Mouse (Mus musculus) liver, embryonic 14.5 days (tissue): ENCODE measurements around the gene Zc3h12c. TPM values are rescaled to one million over a fixed set of nuclear protein-coding genes. Genes with fewer than 3 reads are reported as not detected.
A peak's percentile ranks its signal among the peaks of the same experiment; 100 is the strongest.

Experiments
- ATAC-seq: fragments of 200-750 bp; cut with Nextera tagmentation; 2 replicates; pipeline ENCODE4 v1.8.0; 2017; ENCODE audit warnings: moderate number of reproducible peaks, mild to moderate bottlenecking, moderate library complexity; ENCODE audit not compliant: insufficient read depth
- DNase-seq, 3 experiments: peaks; one replicate each; pipeline ENCODE4 v3.0.0-alpha.2; 2012 to 2013; ENCODE audit warnings: low read depth in 3 of 3, low spot score in 3 of 3
- H3K27ac ChIP-seq: fragments of 300-500 bp; sonication (generic); 2 replicates; pipeline ENCODE4 v1.5.1; 2014; ENCODE audit warnings: moderate library complexity, mild to moderate bottlenecking, control low read depth, inconsistent platforms
- H3K27me3 ChIP-seq: fragments of 300-500 bp; sonication (generic); 2 replicates; pipeline ENCODE4 v1.6.1; 2014; ENCODE audit warnings: mild to moderate bottlenecking, low read length, moderate library complexity; ENCODE audit not compliant: control insufficient read depth, insufficient read depth
- H3K36me3 ChIP-seq: fragments of 300-500 bp; sonication (generic); replicated peaks from 2 replicates; pipeline ENCODE4 v1.6.1; 2014; ENCODE audit warnings: low read depth; ENCODE audit not compliant: control insufficient read depth, insufficient read depth
- H3K4me1 ChIP-seq, 2 experiments: fragments of 200-500 bp in 1 of 2; fragments of 300-500 bp in 1 of 2; sonication (generic) in 1 of 2; replicated peaks; 2 replicates each; pipeline ENCODE4 v1.6.1; 2012 to 2014; ENCODE audit warnings: antibody characterized with exemption in 1 of 2, inconsistent platforms in 1 of 2, low read length in 1 of 2; ENCODE audit not compliant: control insufficient read depth in 2 of 2, insufficient read depth in 2 of 2
- H3K4me2 ChIP-seq: fragments of 300-500 bp; sonication (generic); 2 replicates; pipeline ENCODE4 v1.6.1; 2014; ENCODE audit warnings: low read depth, mild to moderate bottlenecking, control low read depth, moderate library complexity
- H3K4me3 ChIP-seq, 2 experiments: fragments of 200-500 bp in 1 of 2; fragments of 300-500 bp in 1 of 2; sonication (generic) in 1 of 2; 2 replicates each; pipeline ENCODE4 v1.5.1; 2012 to 2014; ENCODE audit warnings: low read depth in 2 of 2, low read length in 2 of 2, mild to moderate bottlenecking in 2 of 2, control low read depth in 1 of 2, inconsistent platforms in 1 of 2, moderate library complexity in 1 of 2; ENCODE audit not compliant: insufficient read depth in 1 of 2
- H3K9ac ChIP-seq: fragments of 300-500 bp; sonication (generic); replicated peaks from 2 replicates; pipeline ENCODE4 v1.6.1; 2014; ENCODE audit warnings: mild to moderate bottlenecking, control low read depth, moderate library complexity
- H3K9me3 ChIP-seq: fragments of 300-500 bp; sonication (generic); 2 replicates; pipeline ENCODE4 v1.6.1; 2016; ENCODE audit warnings: low read length, mixed read lengths; ENCODE audit not compliant: control insufficient read depth
- CTCF ChIP-seq: IDR thresholded peaks from 2 replicates; pipeline ENCODE4 v1.5.1; 2016; ENCODE audit warnings: antibody characterized with exemption, low read depth, control low read depth
- EP300 ChIP-seq: IDR thresholded peaks from 2 replicates; pipeline ENCODE4 v1.6.1; 2016; ENCODE audit warnings: antibody characterized with exemption, low read depth
- WGBS: fragments of 180-500 bp; shearing (Covaris S2); extraction: QIAGEN DNeasy Blood & Tissue Kit; methylation state at CpG from one replicate; pipeline ENCODE4 v1.1.7; 2014; ENCODE audit not compliant: insufficient replicate concordance; 5-methylcytosine and 5-hydroxymethylcytosine counted together
- polyA plus RNA-seq, 2 experiments: library from polyadenylated mRNA; depleted of rRNA in 1 of 2; stranded (reverse) in 1 of 2; unstranded in 1 of 2; fragments of >200 nt; fragmentation: Nextera tagmentation in 1 of 2; extraction: Ambion mirVana in 1 of 2; gene quantifications; 2 replicates each; pipeline versions ENCODE4 v1.2.1 to v1.2.3; 2012 to 2014

The Zc3h12c gene
- polyA plus RNA-seq (2012; rRNA removed) = 0.29 and 0.38 TPM in 2 replicates
- 0.53 and 0.61 TPM in 2 replicates for polyA plus RNA-seq (2014; fragmentation: Nextera tagmentation; extraction: Ambion mirVana)

GRCm38 (mm10) chr9:52167863-52168685 lies at the start of gene Zc3h12c:
Gene Zc3h12c, minus strand, starts transcription at chr9:52168572.
- TF ChIP-seq EP300 = no peak
- Histone ChIP-seq H3K4me1 (peaks cover 3 to 9% of the 10 kb centered on the region in 2 experiments; a peak in 3 of 4 replicates), H3K36me3 (no peaks in the 10 kb centered on the region), H3K9ac (peak within 1 kb of the TSS; percentile 70), H3K27ac (no peak within 1 kb of the TSS), H3K4me3 (peak within 1 kb of the TSS; percentile 60 to 69), H3K27me3 (peaks cover 42% of the 10 kb centered on the region), H3K4me2 (peak within 1 kb of the TSS; percentile 86), H3K9me3 (no peaks in the 10 kb centered on the region)
- peak; percentile 75 for ATAC-seq
- under 1% methylated on average over 94 of the region's 100 CpGs for WGBS
- DNase-seq = no peak

- Histone ChIP-seq H3K9me3 (no peaks in the 10 kb centered on the region), H3K9ac (no peak overlapping the region), H3K4me2 (no peak overlapping the region), H3K36me3 (no peaks in the 10 kb centered on the region), H3K4me3 (no peak overlapping the region), H3K4me1 (no peaks in the 10 kb centered on the region), H3K27me3 (no peaks in the 10 kb centered on the region), H3K27ac (no peak overlapping the region)
- 31% methylated on average over 4 of the region's 4 CpGs for WGBS
- ATAC-seq (no peak), DNase-seq (no peak)
- TF ChIP-seq EP300 = no peak
- TF ChIP-seq CTCF = no peak
Measured at GRCm38 (mm10) chr9:52217636-52218035, 49.3 kb upstream of the Zc3h12c start.

GRCm38 (mm10) chr9:52215291-52215690 lies 46.9 kb upstream of the Zc3h12c start:
- no peak for DNase-seq
- H3K4me2 ChIP-seq = no peak overlapping the region
- no peak for ATAC-seq
- H3K9me3 ChIP-seq = no peaks in the 10 kb centered on the region
- H3K4me1 ChIP-seq = no peaks in the 10 kb centered on the region
- H3K27me3 ChIP-seq = no peaks in the 10 kb centered on the region
- no peaks in the 10 kb centered on the region for H3K36me3 ChIP-seq
- H3K27ac ChIP-seq = no peak overlapping the region
- 72% methylated on average over 3 of the region's 3 CpGs for WGBS
- TF ChIP-seq CTCF = no peak
- TF ChIP-seq EP300 = no peak
- H3K9ac ChIP-seq = no peak overlapping the region
- no peak overlapping the region for H3K4me3 ChIP-seq

GRCm38 (mm10) chr9:52212416-52212815 lies 44.0 kb upstream of the Zc3h12c start:
- TF ChIP-seq CTCF = no peak
- no peak for TF ChIP-seq EP300
- Histone ChIP-seq H3K4me1 (no peaks in the 10 kb centered on the region), H3K9me3 (no peaks in the 10 kb centered on the region), H3K9ac (no peak overlapping the region), H3K27ac (no peak overlapping the region), H3K27me3 (no peaks in the 10 kb centered on the region), H3K4me3 (no peak overlapping the region), H3K4me2 (no peak overlapping the region), H3K36me3 (no peaks in the 10 kb centered on the region)
- DNase-seq (no peak), ATAC-seq (no peak)
- 65% methylated on average over 6 of the region's 6 CpGs for WGBS

- no peak overlapping the region for H3K4me3 ChIP-seq
- TF ChIP-seq EP300 (no peak), CTCF (no peak)
- no peaks in the 10 kb centered on the region for H3K27me3 ChIP-seq
- no peaks in the 10 kb centered on the region for H3K9me3 ChIP-seq
- DNase-seq = no peak
- WGBS = 49% methylated on average over 3 of the region's 3 CpGs
- H3K27ac ChIP-seq = no peak overlapping the region
- H3K4me2 ChIP-seq = no peak overlapping the region
- no peaks in the 10 kb centered on the region for H3K4me1 ChIP-seq
- no peak overlapping the region for H3K9ac ChIP-seq
- no peaks in the 10 kb centered on the region for H3K36me3 ChIP-seq
- no peak for ATAC-seq
Measured at GRCm38 (mm10) chr9:52208510-52209030, 40.2 kb upstream of the Zc3h12c start.
